Mouse (Mus musculus) right cerebral cortex, adult 18-20 months (tissue): ENCODE measurements at regions not wholly inside any gene's neighbourhood (a gene's known extent, or its start where the extent isn't known, plus 50 kb on each side); places are given as distances from the start of the nearest gene placed in this dataset.
A peak's percentile ranks its signal among the peaks of the same experiment; 100 is the strongest.

ENCODE experiments used
- DNase-seq: peaks from one replicate; pipeline ENCODE4 v3.0.0; 2022; ENCODE audit warnings: mixed read lengths

- no peak for DNase-seq
Measured at GRCm38 (mm10) chr3:60698189-60698588, 225.6 kb downstream of the Mbnl1 start.

DNA sequence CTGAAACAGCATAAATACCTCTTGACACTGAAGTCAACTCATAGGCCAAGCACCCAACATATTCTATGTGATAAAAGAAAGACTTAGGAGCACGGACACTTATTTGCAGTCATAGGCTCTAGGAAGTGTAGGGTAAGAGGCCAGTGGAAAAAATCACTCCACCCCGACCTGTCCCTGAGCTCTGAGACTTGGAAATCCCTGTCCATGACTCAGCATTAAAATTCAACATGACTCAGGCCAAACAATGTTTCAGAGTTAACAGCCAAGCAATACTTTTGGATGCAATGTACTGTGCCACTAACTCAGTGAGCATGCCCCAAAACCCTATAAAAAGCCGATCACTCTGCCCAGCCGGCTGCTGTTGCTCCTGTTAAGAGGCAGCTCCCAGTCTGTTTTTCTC is 234.5 kb downstream of the Mbnl1 start:
- DNase-seq, result no peak

DNA sequence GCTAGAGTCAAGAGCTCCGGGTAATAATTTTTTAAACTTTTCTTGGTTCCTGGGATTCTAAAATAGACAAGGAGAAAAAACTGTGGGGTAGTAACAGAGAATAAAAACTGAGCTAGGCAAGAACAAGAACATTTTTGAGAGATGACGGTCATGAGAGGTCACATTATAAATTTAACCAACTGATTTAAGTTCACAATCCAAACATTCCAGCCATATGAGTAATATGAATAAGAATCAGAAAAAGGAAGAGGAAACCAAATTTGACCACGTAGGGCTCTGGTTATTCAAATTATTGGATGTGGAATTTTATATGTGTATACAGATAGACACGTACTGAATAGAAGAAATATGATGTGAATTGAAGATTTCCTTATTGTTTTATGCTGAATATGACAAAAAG is 240.3 kb downstream of the Mbnl1 start:
- no peak for DNase-seq

DNA sequence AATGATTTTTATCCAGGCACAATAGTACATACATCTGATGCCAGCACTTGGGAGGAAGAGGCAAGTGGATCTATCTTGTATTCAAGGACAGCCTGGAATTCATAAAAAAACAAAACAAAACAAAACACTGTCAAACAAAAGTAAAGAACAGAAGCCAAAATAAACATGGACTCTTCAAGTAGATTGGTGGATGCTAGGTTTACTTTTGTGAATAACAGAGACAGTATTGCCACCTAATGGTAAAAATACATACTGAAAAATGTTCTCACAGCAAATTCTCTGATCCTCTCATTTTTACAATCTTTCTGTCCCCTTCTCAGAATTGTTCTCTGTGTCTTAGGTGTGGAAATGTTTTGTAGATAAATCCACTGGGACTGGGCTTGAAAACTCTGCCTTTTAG is 247.7 kb downstream of the Mbnl1 start:
- no peak for DNase-seq

- DNase-seq, result no peak
Measured at GRCm38 (mm10) chr3:60731331-60731730, 258.7 kb downstream of the Mbnl1 start.

GRCm38 (mm10) chr3:60740543-60741294 is 261.9 kb upstream of the P2ry1 start:
- no peak for DNase-seq

DNA sequence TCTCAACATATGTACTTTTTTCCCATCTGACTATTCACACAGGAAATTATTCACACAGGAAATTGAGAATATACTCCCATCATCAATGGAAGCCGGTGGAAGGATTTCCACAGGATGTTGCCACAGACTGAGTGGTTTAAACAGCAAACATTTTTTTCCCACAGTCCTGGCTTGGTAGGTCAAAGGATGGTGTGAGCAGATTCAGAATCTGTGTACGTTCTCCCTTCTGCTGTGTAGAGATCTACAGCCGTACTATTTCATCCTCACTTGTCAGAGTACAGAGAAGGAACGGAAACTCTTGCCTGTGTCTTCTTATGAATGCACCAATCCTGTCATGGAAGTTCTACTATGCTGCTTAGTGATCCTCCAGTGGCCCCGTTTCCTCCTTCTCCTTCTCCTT is 261.2 kb upstream of the P2ry1 start:
- DNase-seq, result no peak

- no peak for DNase-seq
Measured at GRCm38 (mm10) chr3:60742232-60742631, 260.4 kb upstream of the P2ry1 start.

DNA sequence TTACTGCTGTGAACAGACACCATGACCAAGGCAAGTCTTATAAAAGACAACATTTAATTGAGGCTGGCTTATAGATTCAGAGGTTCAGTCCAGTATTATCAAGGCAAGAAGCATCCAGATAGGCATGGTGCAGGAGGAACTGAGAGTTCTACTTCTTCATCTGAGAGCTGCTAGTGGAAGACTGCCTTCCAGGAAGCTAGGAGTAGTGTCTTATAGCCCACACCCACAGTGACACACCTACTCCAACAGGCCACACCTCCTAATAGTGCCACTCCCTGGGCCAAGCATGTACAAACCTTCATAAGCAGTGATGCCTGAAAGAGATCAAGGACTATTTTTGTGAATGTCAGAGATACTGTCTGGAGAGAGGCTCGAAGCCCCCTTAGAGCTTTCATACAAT is 257.5 kb upstream of the P2ry1 start:
- no peak for DNase-seq

DNA sequence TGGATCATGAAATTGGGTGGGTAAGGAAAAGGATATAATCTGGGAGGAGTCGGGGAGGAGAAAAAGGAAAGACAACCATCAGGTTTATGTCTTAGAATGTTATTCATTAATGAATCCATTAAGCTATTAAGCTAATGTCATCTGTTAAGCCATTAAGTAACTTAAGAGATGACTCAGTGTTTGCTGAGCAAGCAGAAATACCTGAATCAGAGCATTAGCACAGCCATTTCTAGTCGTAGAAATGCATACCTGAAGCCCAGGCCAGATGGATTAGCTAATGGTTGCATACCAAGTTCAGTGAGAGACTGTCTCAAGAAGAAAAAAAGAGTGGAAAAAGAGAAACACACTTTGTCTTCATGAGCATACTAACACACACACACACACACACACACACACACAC is 244.0 kb upstream of the P2ry1 start:
- no peak for DNase-seq

GRCm38 (mm10) chr3:60759046-60759445 is 243.5 kb upstream of the P2ry1 start:
- DNase-seq, result no peak

GRCm38 (mm10) chr3:60762874-60763273 is 239.7 kb upstream of the P2ry1 start:
- peak; percentile 22 for DNase-seq

GRCm38 (mm10) chr3:60765079-60765478 is 237.5 kb upstream of the P2ry1 start:
- no peak for DNase-seq

DNA sequence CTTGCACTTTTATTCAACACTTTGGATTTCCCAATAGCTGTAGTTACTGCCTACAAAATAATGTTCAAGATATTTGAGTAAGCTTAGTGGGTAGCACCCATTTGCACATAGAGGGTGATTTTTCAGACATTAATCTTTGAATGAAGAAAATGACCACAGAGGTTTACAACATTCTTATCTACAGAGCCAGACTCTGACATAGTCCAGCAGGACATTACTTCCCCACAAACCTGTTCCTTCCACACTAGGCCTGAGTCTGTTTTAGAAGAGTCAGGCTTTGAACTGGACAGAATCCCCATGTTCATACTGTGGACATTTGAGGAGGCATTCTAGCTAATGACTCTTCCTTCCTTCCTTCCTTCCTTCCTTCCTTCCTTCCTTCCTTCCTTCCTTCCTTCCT is 233.6 kb upstream of the P2ry1 start:
- DNase-seq, result no peak

DNA sequence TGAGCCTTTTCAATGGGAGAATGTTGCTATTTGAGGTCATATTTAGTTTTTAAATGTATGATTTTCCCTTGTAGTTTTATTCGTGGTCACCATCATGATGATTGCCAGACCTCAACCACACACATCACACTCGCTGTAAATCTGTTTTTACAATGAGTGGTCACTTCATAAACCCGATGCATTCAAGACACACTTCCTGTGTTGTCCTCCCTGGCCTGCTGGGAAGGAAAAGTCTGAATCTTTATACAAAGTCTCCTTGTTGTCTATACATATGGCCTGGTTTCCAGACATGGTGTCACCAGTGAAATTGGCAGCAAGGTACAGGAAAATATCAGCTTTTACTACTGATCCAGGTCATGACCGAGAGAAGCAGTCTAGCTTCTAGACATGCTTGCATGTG is 230.7 kb upstream of the P2ry1 start:
- no peak for DNase-seq

- no peak for DNase-seq
Measured at GRCm38 (mm10) chr3:60773383-60773782, 229.2 kb upstream of the P2ry1 start.

- no peak for DNase-seq
Measured at GRCm38 (mm10) chr3:60785137-60785875, 217.3 kb upstream of the P2ry1 start.

DNA sequence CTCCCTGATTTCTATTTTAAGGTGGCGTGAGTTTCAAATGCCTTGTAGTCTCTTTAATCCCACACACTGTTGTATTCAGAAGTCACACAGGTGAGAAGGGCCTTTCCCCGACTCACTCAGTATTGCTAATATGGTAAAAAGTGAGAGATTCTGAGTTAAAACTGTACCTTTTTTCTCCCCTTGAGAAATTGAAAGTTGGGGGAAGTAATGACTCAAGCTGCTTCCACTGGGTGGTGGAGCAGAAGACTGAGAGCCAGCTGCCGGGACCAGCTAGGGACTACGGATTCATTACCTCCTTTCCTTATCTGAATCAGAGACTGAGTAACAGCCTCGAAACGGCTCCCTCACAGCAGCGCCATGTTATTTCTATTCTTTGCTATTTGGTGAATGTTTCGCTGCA is 214.6 kb upstream of the P2ry1 start:
- DNase-seq, result no peak

DNA sequence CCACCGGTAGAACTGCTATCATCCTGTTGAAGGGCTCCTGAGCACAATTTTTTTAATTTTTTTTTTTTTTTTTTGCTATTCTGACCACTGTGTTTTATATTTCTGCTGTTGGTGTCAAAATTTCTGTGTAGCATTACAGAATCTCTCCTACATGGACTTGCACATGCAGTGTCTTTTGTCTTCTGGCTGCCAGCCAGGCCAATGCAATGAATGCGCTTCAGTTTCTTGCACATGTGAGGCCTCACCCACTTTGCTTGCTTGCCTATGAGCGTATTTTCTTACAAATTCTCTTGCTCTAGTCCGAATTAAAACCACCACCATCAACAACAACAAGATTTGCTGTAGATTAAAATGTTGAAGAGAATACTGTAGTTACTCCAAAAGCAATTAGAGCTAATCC is 213.2 kb upstream of the P2ry1 start:
- no peak for DNase-seq

DNA sequence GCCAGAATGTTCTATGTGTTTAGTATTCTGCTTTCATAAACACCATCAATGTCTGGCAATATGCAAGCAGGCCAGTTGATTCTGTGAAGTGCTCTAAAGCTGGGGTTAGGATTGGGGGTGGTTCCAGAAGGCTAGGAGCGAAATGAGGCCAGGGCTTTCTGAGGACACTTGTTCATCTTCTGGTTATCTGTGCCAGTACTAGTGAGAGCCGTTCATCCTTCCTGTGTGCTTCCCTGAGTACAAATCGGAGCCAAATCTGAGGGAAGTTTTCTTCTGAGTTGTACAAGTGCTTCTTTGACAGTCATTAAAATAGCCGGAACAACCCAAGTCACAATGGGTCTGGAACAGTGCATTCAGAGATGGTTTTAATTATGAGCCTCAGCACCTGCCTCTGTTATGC is 210.4 kb upstream of the P2ry1 start:
- DNase-seq, result no peak

DNA sequence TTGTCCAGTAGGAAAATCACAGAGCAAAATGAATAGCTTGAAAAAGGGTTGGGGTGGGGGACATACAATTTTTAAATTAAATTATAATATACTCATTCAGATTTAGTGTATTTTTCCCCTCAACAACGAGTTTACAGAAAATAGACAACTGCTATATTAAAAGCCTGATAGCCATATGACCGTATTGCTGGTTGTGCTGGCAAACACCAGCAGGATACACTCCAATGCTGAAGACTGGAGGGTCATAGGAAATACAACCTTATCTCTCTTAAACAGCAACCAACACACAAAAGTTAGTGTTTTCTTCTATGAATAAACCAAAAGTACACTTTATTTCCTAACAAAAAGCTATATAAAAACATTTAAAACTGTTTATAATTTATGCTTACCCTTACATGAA is 206.4 kb upstream of the P2ry1 start:
- DNase-seq, result no peak

DNA sequence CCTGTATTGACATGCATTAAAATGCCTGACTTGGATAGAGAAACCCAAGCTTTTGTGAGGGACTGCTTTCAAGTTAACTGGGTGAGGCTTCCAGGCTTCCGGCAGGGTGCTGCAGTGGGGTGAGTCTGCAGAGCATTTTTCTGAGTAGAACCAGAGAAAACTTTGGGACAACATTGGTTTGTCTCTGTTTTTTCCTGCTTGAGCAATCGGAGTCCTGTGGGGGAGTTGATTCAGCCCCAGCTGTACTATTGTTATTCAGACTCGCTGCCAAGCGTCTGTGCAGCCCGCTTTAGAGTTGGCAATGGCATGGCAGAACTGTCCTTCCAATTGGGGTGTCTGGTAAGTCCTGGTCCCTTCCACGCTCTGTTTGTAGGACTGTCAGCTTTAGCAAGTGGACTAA is 204.8 kb upstream of the P2ry1 start:
- peak; percentile 7 for DNase-seq

DNA sequence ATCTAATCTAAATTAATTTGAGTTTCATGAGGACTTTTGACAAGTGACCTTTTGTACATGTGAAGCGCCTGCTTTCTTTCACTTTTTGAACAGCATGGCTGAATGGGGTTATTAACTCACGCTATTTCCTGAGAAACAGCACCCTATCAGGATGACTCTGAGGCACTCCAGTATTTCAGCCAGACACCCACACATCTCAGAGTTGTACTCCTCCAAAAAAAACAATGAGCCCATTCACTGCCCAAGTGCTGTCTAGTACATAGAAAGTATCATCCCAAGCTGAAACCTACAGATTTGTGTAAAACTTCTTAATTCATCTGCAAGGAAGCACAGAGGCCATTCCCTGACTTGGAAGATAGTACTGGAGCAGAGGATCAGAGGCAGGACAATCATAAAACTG is 204.1 kb upstream of the P2ry1 start:
- no peak for DNase-seq

DNA sequence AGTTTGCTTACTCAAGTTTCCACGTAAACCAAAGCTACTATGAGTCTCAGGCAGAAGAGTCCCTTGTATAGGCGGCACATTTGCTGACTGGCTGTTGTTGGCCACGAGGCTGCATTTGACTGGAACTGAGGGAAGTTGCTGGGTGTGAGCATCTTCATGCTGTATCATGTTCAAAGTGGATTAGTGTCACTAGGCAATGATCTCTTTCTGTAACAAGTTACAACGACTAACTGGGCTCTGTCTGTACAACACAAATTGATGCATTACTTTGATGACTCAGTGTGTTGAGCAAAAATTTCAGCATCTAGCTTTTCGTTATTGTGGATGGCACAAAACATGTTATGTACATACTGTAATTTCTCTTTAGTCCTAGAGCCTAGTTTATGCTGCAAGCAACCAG is 203.7 kb upstream of the P2ry1 start:
- DNase-seq, result no peak
